8 mouse cellular contexts compared by ENCODE assay signal in the genomic region with DNA sequence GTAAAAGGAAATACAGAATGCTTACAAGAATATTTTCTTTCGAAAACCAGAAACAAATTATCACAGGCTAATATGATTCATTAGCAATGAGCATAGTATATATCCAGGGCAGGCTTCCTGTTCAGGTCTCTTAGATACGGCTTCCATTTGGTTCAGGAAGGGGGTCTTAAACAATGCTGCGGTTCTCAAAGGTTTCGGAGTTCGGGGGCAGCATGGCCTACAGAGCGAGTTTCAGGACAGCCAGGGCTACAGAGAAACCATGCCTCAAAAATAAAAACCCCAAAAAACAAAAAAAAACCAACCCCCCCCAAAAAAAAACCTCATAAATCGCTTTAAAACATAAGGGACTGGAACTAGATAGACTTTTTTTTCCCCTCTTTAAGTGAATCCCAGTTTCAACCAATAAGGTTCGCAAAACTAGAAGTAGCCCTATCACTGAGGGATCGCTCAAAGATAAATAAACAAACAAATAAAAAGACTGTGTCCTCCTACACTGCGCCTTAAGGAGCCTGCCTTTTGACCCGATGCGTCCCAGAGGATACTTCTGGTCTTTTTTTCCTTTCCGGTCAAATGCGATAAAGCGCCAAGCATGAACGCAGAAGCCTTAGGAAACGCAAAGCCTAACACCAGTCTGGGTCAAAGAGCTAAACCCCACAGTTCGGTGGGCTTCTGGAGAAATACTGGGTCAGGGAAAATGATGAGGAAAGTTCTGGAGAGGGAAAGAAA. TPM values are rescaled to one million over a fixed set of nuclear protein-coding genes. Genes with fewer than 3 reads are reported as not detected.
DNase-seq lines count a peak whose midpoint lies in the region; ATAC-seq lines count a peak whose summit lies in the region.

No protein-coding gene starts in this region.

- no peaks in the 10 kb centered on the region for H3K27me3 ChIP-seq in limb, embryonic 11.5 days (ENCODE audit: control insufficient read depth, insufficient read depth, low read length)

- ATAC-seq in limb, embryonic 11.5 days (ENCODE audit: insufficient number of reproducible peaks, low FRiP score, low TSS enrichment, low read depth) = no peak

- peak overlapping the region; percentile 86 for H3K27ac ChIP-seq in limb, embryonic 11.5 days (replicated peaks; ENCODE audit: low read depth, low read length)

- H3K4me1 ChIP-seq in limb, embryonic 11.5 days (ENCODE audit: control insufficient read depth, insufficient read depth, low read length) = peaks cover 10% of the 10 kb centered on the region; the same call in 1 of the 2 replicates

- H3K9ac ChIP-seq in limb, embryonic 11.5 days (ENCODE audit: low read length) = peak overlapping the region; percentile 83

- peak overlapping the region; percentile 75 for H3K4me2 ChIP-seq in limb, embryonic 11.5 days (ENCODE audit: low read depth, severe bottlenecking)

- H3K4me3 ChIP-seq in limb, embryonic 11.5 days (ENCODE audit: low read depth, low read length) = peak overlapping the region; percentile 81

- H3K9me3 ChIP-seq in limb, embryonic 11.5 days (ENCODE audit: control insufficient read depth, low read length) = no peaks in the 10 kb centered on the region

- 1% methylated on average over 18 of the region's 18 CpGs for WGBS in limb, embryonic 11.5 days

- DNase-seq in cerebellum, postnatal 10 days = peak; percentile 8 to 28
- DNase-seq in cerebellum, adult 11 months = no peak
- peak; percentile 29 for DNase-seq in thymus, postnatal 0 days (ENCODE audit: low spot score)
- no peak for DNase-seq in thymus, postnatal 36 days
- peak; percentile 36 for DNase-seq in limb, embryonic 11.5 days (ENCODE audit: low spot score)
- peak; percentile 9 for DNase-seq in retina, postnatal 1 day
- DNase-seq in right cerebral cortex, postnatal 25 days = no peak
- DNase-seq in kidney, adult 18-20 months = no peak

- peaks cover 2% of the 10 kb centered on the region for H3K36me3 ChIP-seq in limb, embryonic 11.5 days (ENCODE audit: control insufficient read depth, insufficient read depth, low read length)

RNA-seq across cellular contexts. Expression of gene Rsrc2, which starts 0.7 kb away (rescaled TPM):
- polyA plus RNA-seq in thymus, postnatal 0 days (2015; fragmentation: Nextera tagmentation; extraction: Ambion mirVana) = 129 and 144 TPM in 2 replicates
- polyA plus RNA-seq in limb, embryonic 11.5 days (2014; fragmentation: Nextera tagmentation; extraction: Ambion mirVana) = 166 and 167 TPM in 2 replicates

RNA-seq across cellular contexts. Expression of gene Kntc1, which starts 1.0 kb away (rescaled TPM):
- polyA plus RNA-seq in thymus, postnatal 0 days (2015; fragmentation: Nextera tagmentation; extraction: Ambion mirVana) = 16.2 and 18.2 TPM in 2 replicates
- polyA plus RNA-seq in limb, embryonic 11.5 days (2014; fragmentation: Nextera tagmentation; extraction: Ambion mirVana) = 38.8 and 47.5 TPM in 2 replicates

RNA-seq across cellular contexts. Expression of gene Zcchc8, which starts 27.6 kb away (rescaled TPM):
- polyA plus RNA-seq in thymus, postnatal 0 days (2015; fragmentation: Nextera tagmentation; extraction: Ambion mirVana) = 83.8 and 86.3 TPM in 2 replicates
- 100 and 106 TPM in 2 replicates for polyA plus RNA-seq in limb, embryonic 11.5 days (2014; fragmentation: Nextera tagmentation; extraction: Ambion mirVana)

Comparison
In these comparisons a context has a peak if more than half of its experiments do, and no peak if none do; other contexts are left out.
1. DNase-seq: peak in cerebellum, postnatal 10 days (2 of 2), thymus, postnatal 0 days (single experiment), limb, embryonic 11.5 days (single experiment) and retina, postnatal 1 day (single experiment); none in cerebellum, adult 11 months (single experiment), thymus, postnatal 36 days (0 of 2), right cerebral cortex, postnatal 25 days (single experiment) and kidney, adult 18-20 months (single experiment).